Mouse (Mus musculus): ENCODE data around the gene Capn1. TPM values are rescaled to one million over a fixed set of nuclear protein-coding genes. Genes with fewer than 3 reads are reported as not detected.

Gene Capn1
- total and polyA plus RNA-seq, 3 experiments = 42.5 to 75.2 TPM; not detected in 1

DNA sequence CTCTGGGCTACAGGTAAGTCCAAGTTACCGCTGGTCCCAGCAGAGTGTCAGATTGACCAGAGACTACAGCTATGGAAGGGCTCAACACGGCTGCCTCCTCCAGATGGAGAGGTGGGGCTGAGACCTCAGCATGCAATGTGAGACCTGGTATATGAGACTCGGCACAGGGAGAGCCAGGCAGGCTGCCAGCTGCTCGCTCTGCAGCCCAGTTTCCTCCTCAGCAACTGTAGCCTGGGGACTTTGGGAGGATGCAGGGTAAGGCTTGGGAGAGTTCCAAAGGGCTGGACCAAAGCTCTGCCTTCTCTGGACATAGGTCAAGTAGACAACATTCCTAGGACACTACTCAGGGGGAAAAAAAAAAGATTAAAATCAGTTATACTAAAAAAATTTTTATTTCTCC is 75.5 kb downstream of the Capn1 start:
- no peak overlapping the region for H3K27ac ChIP-seq (ENCODE audit: control insufficient read depth, low read depth, low read length)
- H3K9me3 ChIP-seq (replicated peaks; ENCODE audit: insufficient read depth, low read length) = no peaks in the 10 kb centered on the region
- no peak for DNase-seq (ENCODE audit: low read depth, low spot score)
- H3K79me2 ChIP-seq (ENCODE audit: control insufficient read depth, insufficient read depth, low read length, poor library complexity) = no peaks in the 10 kb centered on the region
- H3K4me3 ChIP-seq (ENCODE audit: control insufficient read depth in 1 of 2, insufficient read depth in 1 of 2, low read depth in 2 of 2, low read length in 2 of 2) = no peak overlapping the region
- TF ChIP-seq EP300 (IDR thresholded peaks at IDR 0.05; ENCODE audit: low read depth in 1 of 2, low read length in 2 of 2) (no peak), ZC3H11A (IDR thresholded peaks at IDR 0.05; ENCODE audit: low read depth, low read length) (no peak), POLR2A (IDR thresholded peaks at IDR 0.05; ENCODE audit: control insufficient read depth in 1 of 2, insufficient read depth in 1 of 2, low read depth in 1 of 2, low read length in 2 of 2, poor library complexity in 1 of 2) (no peak), NRF1 (IDR thresholded peaks at IDR 0.05; ENCODE audit: insufficient read depth, low read depth, low read length, poor library complexity, severe bottlenecking) (no peak), MEF2A (IDR thresholded peaks at IDR 0.05; ENCODE audit: extremely low read depth, insufficient replicate concordance, low read depth, low read length, poor library complexity, severe bottlenecking) (no peak), BHLHE40 (IDR thresholded peaks at IDR 0.05; ENCODE audit: borderline replicate concordance, low read depth, low read length) (no peak), USF2 (IDR thresholded peaks at IDR 0.05; ENCODE audit: borderline replicate concordance in 1 of 2, insufficient read depth in 1 of 2, low read depth in 1 of 2, low read length in 2 of 2) (no peak), POLR2AphosphoS5 (IDR thresholded peaks at IDR 0.05; ENCODE audit: borderline replicate concordance, low read depth, low read length) (no peak), ETS1 (IDR thresholded peaks at IDR 0.05; ENCODE audit: low read depth, low read length) (no peak), E2F4 (IDR thresholded peaks at IDR 0.05; ENCODE audit: borderline replicate concordance, low read depth, low read length) (no peak), MAX (IDR thresholded peaks at IDR 0.05; ENCODE audit: low read length) (no peak), MAFK (IDR thresholded peaks at IDR 0.05; ENCODE audit: borderline replicate concordance, low read depth, low read length) (no peak)
- no peak overlapping the region for H3K9ac ChIP-seq (ENCODE audit: control insufficient read depth, low read depth, low read length, poor library complexity, severe bottlenecking)
- no peaks in the 10 kb centered on the region for H3K4me1 ChIP-seq (ENCODE audit: control insufficient read depth in 1 of 2, insufficient read depth in 2 of 2, low read length in 2 of 2)
- no peaks in the 10 kb centered on the region for H3K27me3 ChIP-seq (ENCODE audit: control insufficient read depth in 1 of 2, insufficient read depth in 2 of 2, low read length in 2 of 2)
- H3K36me3 ChIP-seq (ENCODE audit: control insufficient read depth in 1 of 2, insufficient read depth in 2 of 2, low read length in 2 of 2) = no peaks in the 10 kb centered on the region; a peak in 1 of 4 replicates

DNA sequence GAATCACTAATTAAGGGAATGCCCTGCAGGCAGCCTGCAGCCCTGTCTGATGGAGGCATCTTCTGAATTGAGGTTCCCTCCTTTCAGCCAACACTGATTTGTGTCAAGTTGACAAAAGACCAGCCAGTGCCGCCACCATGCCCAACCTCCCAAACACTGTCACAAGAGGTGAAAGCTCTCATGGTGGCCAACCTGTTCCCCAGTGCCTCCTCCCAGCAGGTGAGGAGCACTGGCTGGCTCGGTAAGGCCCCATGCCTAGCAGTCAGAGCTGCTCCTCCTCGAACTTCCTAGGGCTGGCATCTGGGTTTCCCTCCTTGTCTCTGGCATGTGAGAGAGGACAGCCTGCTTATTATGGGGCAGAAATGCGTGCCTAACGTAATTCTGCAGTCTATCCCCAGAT is 76.0 kb downstream of the Capn1 start:
- Histone ChIP-seq H3K79me2 (ENCODE audit: control insufficient read depth, insufficient read depth, low read length, poor library complexity) (no peaks in the 10 kb centered on the region), H3K4me1 (ENCODE audit: control insufficient read depth in 1 of 2, insufficient read depth in 2 of 2, low read length in 2 of 2) (no peaks in the 10 kb centered on the region), H3K9me3 (replicated peaks; ENCODE audit: insufficient read depth, low read length) (no peaks in the 10 kb centered on the region), H3K27ac (ENCODE audit: control insufficient read depth, low read depth, low read length) (no peak overlapping the region), H3K36me3 (ENCODE audit: control insufficient read depth in 1 of 2, insufficient read depth in 2 of 2, low read length in 2 of 2) (no peaks in the 10 kb centered on the region; a peak in 1 of 4 replicates), H3K27me3 (ENCODE audit: control insufficient read depth in 1 of 2, insufficient read depth in 2 of 2, low read length in 2 of 2) (no peaks in the 10 kb centered on the region), H3K4me3 (ENCODE audit: control insufficient read depth in 1 of 2, insufficient read depth in 1 of 2, low read depth in 2 of 2, low read length in 2 of 2) (no peak overlapping the region), H3K9ac (ENCODE audit: control insufficient read depth, low read depth, low read length, poor library complexity, severe bottlenecking) (no peak overlapping the region)
- DNase-seq (ENCODE audit: low read depth, low spot score) = no peak
- TF ChIP-seq USF2 (IDR thresholded peaks at IDR 0.05; ENCODE audit: borderline replicate concordance in 1 of 2, insufficient read depth in 1 of 2, low read depth in 1 of 2, low read length in 2 of 2) (no peak), E2F4 (IDR thresholded peaks at IDR 0.05; ENCODE audit: borderline replicate concordance, low read depth, low read length) (no peak), JUND (IDR thresholded peaks at IDR 0.05; ENCODE audit: low read depth, low read length) (no peak), SMC3 (IDR thresholded peaks at IDR 0.05; ENCODE audit: low read depth, low read length) (no peak), TCF12 (IDR thresholded peaks at IDR 0.05; ENCODE audit: low read depth, low read length) (no peak), UBTF (IDR thresholded peaks at IDR 0.05; ENCODE audit: borderline replicate concordance, insufficient read depth, low read depth, low read length) (no peak), MYB (IDR thresholded peaks at IDR 0.05; ENCODE audit: low read depth, low read length) (no peak), HCFC1 (IDR thresholded peaks at IDR 0.05; ENCODE audit: low read depth, low read length) (no peak), ETS1 (IDR thresholded peaks at IDR 0.05; ENCODE audit: low read depth, low read length) (no peak), NELFE (IDR thresholded peaks at IDR 0.05; ENCODE audit: low read depth, low read length) (no peak), MAZ (IDR thresholded peaks at IDR 0.05; ENCODE audit: low read depth, low read length) (no peak), SIN3A (IDR thresholded peaks at IDR 0.05; ENCODE audit: low read length) (no peak), MAFK (IDR thresholded peaks at IDR 0.05; ENCODE audit: borderline replicate concordance, low read depth, low read length) (no peak), ZMIZ1 (IDR thresholded peaks at IDR 0.05; ENCODE audit: low read depth, low read length) (no peak)

Measured in MEL (cell line).